Mouse (Mus musculus): ENCODE data around the gene Bag2.

DNA sequence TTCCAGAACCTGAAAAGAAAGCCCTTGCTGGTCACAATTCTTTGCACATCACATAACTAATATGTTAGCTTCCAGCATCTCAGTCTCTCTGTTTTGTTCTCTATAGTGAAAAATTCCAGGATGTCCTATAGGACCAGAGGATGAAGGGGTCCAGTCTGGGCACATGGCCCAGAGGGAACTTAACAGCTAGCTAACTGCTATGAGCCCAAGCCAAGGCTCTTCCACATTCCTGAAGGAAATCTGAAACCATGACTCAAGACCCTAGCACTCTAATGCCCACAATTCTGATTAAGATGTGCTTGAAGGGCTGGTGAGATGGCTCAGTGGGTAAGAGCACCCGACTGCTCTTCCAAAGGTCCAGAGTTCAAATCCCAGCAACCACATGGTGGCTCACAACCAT lies 40.0 kb downstream of the Bag2 start:
- TF ChIP-seq ZC3H11A (IDR thresholded peaks at IDR 0.05; ENCODE audit: borderline replicate concordance, low read depth, low read length) (no peak), MAFK (IDR thresholded peaks at IDR 0.05; ENCODE audit: insufficient read depth, low read depth, low read length) (no peak), ZNF384 (IDR thresholded peaks at IDR 0.05; ENCODE audit: low read depth, low read length) (no peak), CHD2 (IDR thresholded peaks at IDR 0.05; ENCODE audit: low read depth, low read length) (no peak)
